Mouse (Mus musculus) neural tube, embryonic 14.5 days (tissue): ENCODE data around the gene Dpep2nb. TPM values are rescaled to one million over a fixed set of nuclear protein-coding genes. Genes with fewer than 3 reads are reported as not detected.

Experiments used
- ATAC-seq: fragments of 200-750 bp; cut with Nextera tagmentation; 2 replicates; pipeline ENCODE4 v1.8.0; 2017; ENCODE audit warnings: low read depth, mild to moderate bottlenecking, moderate TSS enrichment, moderate library complexity
- H3K27ac ChIP-seq: fragments of 300-500 bp; sonication (generic); 2 replicates; pipeline ENCODE4 v1.5.1; 2014; ENCODE audit warnings: low read depth, mild to moderate bottlenecking, control low read depth, low read length, moderate library complexity, mixed read lengths
- H3K27me3 ChIP-seq: fragments of 300-500 bp; sonication (generic); 2 replicates; pipeline ENCODE4 v1.6.1; 2014; ENCODE audit warnings: low read length; ENCODE audit not compliant: control insufficient read depth, insufficient read depth
- H3K36me3 ChIP-seq: fragments of 300-500 bp; sonication (generic); 2 replicates; pipeline ENCODE4 v1.6.1; 2014; ENCODE audit warnings: low read length, mixed read lengths; ENCODE audit not compliant: control insufficient read depth, insufficient read depth
- H3K4me1 ChIP-seq: fragments of 300-500 bp; sonication (generic); 2 replicates; pipeline ENCODE4 v1.6.1; 2014; ENCODE audit warnings: low read length; ENCODE audit not compliant: control insufficient read depth, insufficient read depth
- H3K4me2 ChIP-seq: fragments of 300-500 bp; sonication (generic); 2 replicates; pipeline ENCODE4 v1.6.1; 2014; ENCODE audit warnings: mild to moderate bottlenecking, low read depth, low read length, control low read depth
- H3K4me3 ChIP-seq: fragments of 300-500 bp; sonication (generic); 2 replicates; pipeline ENCODE4 v1.5.1; 2014; ENCODE audit warnings: low read depth, low read length, control low read depth, mixed read lengths
- H3K9ac ChIP-seq: fragments of 300-500 bp; sonication (generic); replicated peaks from 2 replicates; pipeline ENCODE4 v1.6.1; 2014; ENCODE audit warnings: low read depth, mild to moderate bottlenecking, control low read depth, low read length, mixed read lengths
- H3K9me3 ChIP-seq: fragments of 300-500 bp; sonication (generic); 2 replicates; pipeline ENCODE4 v1.6.1; 2016; ENCODE audit warnings: low read length; ENCODE audit not compliant: control insufficient read depth
- WGBS: fragments of 180-500 bp; shearing (Covaris S2); extraction: QIAGEN DNeasy Blood & Tissue Kit; methylation state at CpG from one replicate; pipeline ENCODE4 v1.1.7; 2014; 5-methylcytosine and 5-hydroxymethylcytosine counted together
- microRNA-seq: library from miRNA; unstranded; fragments of <30 nt; microRNA quantifications from one replicate; pipeline ENCODE4, GENCODE M21; 2016
- polyA plus RNA-seq: library from polyadenylated mRNA; unstranded; fragments of >200 nt; fragmentation: Nextera tagmentation; extraction: Ambion mirVana; gene quantifications from 2 replicates; pipeline ENCODE4 v1.2.1, GENCODE M21; 2014

Dpep2nb gene
- polyA plus RNA-seq, 1 experiment from 2014 or later: 0.31 TPM

GRCm38 (mm10) chr8:105959350-105959749 is 46.4 kb downstream of the Dpep2nb start:
- H3K4me3 ChIP-seq: no peak overlapping the region

GRCm38 (mm10) chr8:105957813-105958212 is 48.0 kb downstream of the Dpep2nb start:
- H3K9ac ChIP-seq: no peak overlapping the region
- H3K27me3 ChIP-seq: no peaks in the 10 kb centered on the region

More at GRCm38 (mm10) chr8:105959350-105959749, 46.4 kb downstream of the Dpep2nb start:
- no peak for ATAC-seq
- 86% methylated on average over 7 of the region's 7 CpGs for WGBS
- Histone ChIP-seq H3K36me3 (no peaks in the 10 kb centered on the region), H3K27ac (no peak overlapping the region), H3K9ac (no peak overlapping the region), H3K9me3 (no peaks in the 10 kb centered on the region), H3K4me2 (no peak overlapping the region), H3K4me1 (no peaks in the 10 kb centered on the region), H3K27me3 (no peaks in the 10 kb centered on the region)

GRCm38 (mm10) chr8:105956556-105956955 is 49.2 kb downstream of the Dpep2nb start:
- H3K27ac ChIP-seq: no peak overlapping the region
- H3K9me3 ChIP-seq: no peaks in the 10 kb centered on the region
- H3K9ac ChIP-seq: no peak overlapping the region
- WGBS: 91% methylated on average over 4 of the region's 4 CpGs
- H3K27me3 ChIP-seq: no peaks in the 10 kb centered on the region
- H3K4me3 ChIP-seq: no peak overlapping the region
- no peak overlapping the region for H3K4me2 ChIP-seq
- no peaks in the 10 kb centered on the region for H3K36me3 ChIP-seq
- H3K4me1 ChIP-seq: no peaks in the 10 kb centered on the region
- ATAC-seq: no peak

More at GRCm38 (mm10) chr8:105957813-105958212, 48.0 kb downstream of the Dpep2nb start:
- no peaks in the 10 kb centered on the region for H3K4me1 ChIP-seq
- WGBS: 64% methylated on average over 3 of the region's 4 CpGs
- no peaks in the 10 kb centered on the region for H3K9me3 ChIP-seq
- no peak overlapping the region for H3K4me3 ChIP-seq
- ATAC-seq: no peak
- H3K36me3 ChIP-seq: no peaks in the 10 kb centered on the region
- H3K4me2 ChIP-seq: no peak overlapping the region
- no peak overlapping the region for H3K27ac ChIP-seq

GRCm38 (mm10) chr8:105951057-105951659 is 54.6 kb downstream of the Dpep2nb start:
- WGBS: 63% methylated on average over 7 of the region's 7 CpGs
- Histone ChIP-seq H3K27me3 (no peaks in the 10 kb centered on the region), H3K4me2 (no peak overlapping the region), H3K27ac (peak overlapping the region; percentile 34; the same call in 1 of the 2 replicates), H3K9me3 (no peaks in the 10 kb centered on the region), H3K36me3 (no peaks in the 10 kb centered on the region), H3K4me1 (no peaks in the 10 kb centered on the region), H3K4me3 (no peak overlapping the region), H3K9ac (no peak overlapping the region)
- ATAC-seq: peak; percentile 85

GRCm38 (mm10) chr8:105949350-105949749 is 56.4 kb downstream of the Dpep2nb start:
- Histone ChIP-seq H3K36me3 (no peaks in the 10 kb centered on the region), H3K4me3 (no peak overlapping the region), H3K27me3 (no peaks in the 10 kb centered on the region), H3K4me1 (no peaks in the 10 kb centered on the region), H3K9ac (no peak overlapping the region), H3K27ac (0 out of 2 replicates have a peak overlapping the region, but pooled peaks have one; percentile 30), H3K4me2 (no peak overlapping the region), H3K9me3 (no peaks in the 10 kb centered on the region)
- ATAC-seq: peak; percentile 57; the same call in 1 of the 2 replicates
- WGBS: 60% methylated on average over 10 of the region's 10 CpGs

Small RNAs within 50 kb of the gene (microRNA-seq; reads per million reads assigned to microRNA genes)
- gene Mir7074: not detected

Other genes with a start within 250 kb of the Dpep2nb start
- gene Gfod2, start 247.3 kb downstream of the Dpep2nb start, polyA plus RNA-seq: 52.9 and 67.9 TPM in 2 replicates
- gene Ranbp10, start 178.6 kb downstream of the Dpep2nb start, polyA plus RNA-seq: 13.6 and 14.7 TPM in 2 replicates
- 0.26 and 0.28 TPM in 2 replicates for gene Tsnaxip1, start 178.2 kb downstream of the Dpep2nb start, polyA plus RNA-seq
- 49.6 and 51.4 TPM in 2 replicates for gene Cenpt, start 152.7 kb downstream of the Dpep2nb start, polyA plus RNA-seq
- 44.1 and 54.1 TPM in 2 replicates for gene Thap11, start 150.8 kb downstream of the Dpep2nb start, polyA plus RNA-seq
- 141 and 176 TPM in 2 replicates for gene Nutf2, start 145.4 kb downstream of the Dpep2nb start, polyA plus RNA-seq
- 38.3 and 44.9 TPM in 2 replicates for gene Edc4, start 125.1 kb downstream of the Dpep2nb start, polyA plus RNA-seq
- 0.99 and 2.0 TPM in 2 replicates for gene Nrn1l, start 112.4 kb downstream of the Dpep2nb start, polyA plus RNA-seq
- gene Pskh1, start 105.5 kb downstream of the Dpep2nb start, polyA plus RNA-seq: 6.4 and 10.6 TPM in 2 replicates
- 3.2 and 3.8 TPM in 2 replicates for gene Ctrl, start 72.1 kb downstream of the Dpep2nb start, polyA plus RNA-seq
- 53.2 and 76.8 TPM in 2 replicates for gene Psmb10, start 67.5 kb downstream of the Dpep2nb start, polyA plus RNA-seq
- gene Lcat, start 62.6 kb downstream of the Dpep2nb start, polyA plus RNA-seq: 0.99 and 2.7 TPM in 2 replicates
- 4.8 and 8.2 TPM in 2 replicates for gene Slc12a4, start 39.9 kb downstream of the Dpep2nb start, polyA plus RNA-seq
- not detected in 2 replicates for gene Dpep3, start 26.5 kb downstream of the Dpep2nb start, polyA plus RNA-seq
- gene Dus2, start 14.6 kb downstream of the Dpep2nb start, polyA plus RNA-seq: 25.6 and 33.5 TPM in 2 replicates
- 22.4 and 23.9 TPM in 2 replicates for gene Ddx28, start 5.9 kb upstream of the Dpep2nb start, polyA plus RNA-seq
- gene Nfatc3, start 52.9 kb upstream of the Dpep2nb start, polyA plus RNA-seq: 3.1 and 3.2 TPM in 2 replicates
- not detected in 2 replicates for gene Esrp2, start 131.0 kb upstream of the Dpep2nb start, polyA plus RNA-seq
- 5.1 and 14.6 TPM in 2 replicates for gene Pla2g15, start 144.4 kb upstream of the Dpep2nb start, polyA plus RNA-seq
- 65.3 and 74.7 TPM in 2 replicates for gene Slc7a6, start 162.9 kb upstream of the Dpep2nb start, polyA plus RNA-seq
- gene Slc7a6os, start 205.0 kb upstream of the Dpep2nb start, polyA plus RNA-seq: 38.0 and 38.7 TPM in 2 replicates
- 65.7 and 67.8 TPM in 2 replicates for gene Prmt7, start 205.0 kb upstream of the Dpep2nb start, polyA plus RNA-seq